Mouse (Mus musculus) MEL (cell line): ENCODE data around the gene Nptn. TPM values are rescaled to one million over a fixed set of nuclear protein-coding genes. Genes with fewer than 3 reads are reported as not detected.

Experiments used
- polyA plus RNA-seq, 2 experiments: library from polyadenylated mRNA; stranded (reverse) in 1 of 2; unstranded in 1 of 2; fragments of >175 nt in 1 of 2; fragments of >200 nt in 1 of 2; gene quantifications; 2 replicates each; pipeline versions ENCODE4 v1.2.1 to v1.2.4; 2012; ENCODE audit warnings: low replicate concordance in 2 of 2, low read depth in 1 of 2; ENCODE audit not compliant: insufficient read length in 2 of 2, insufficient read depth in 1 of 2, missing spikeins in 1 of 2
- total RNA-seq: library from RNA; depleted of rRNA; stranded (reverse); fragments of 300-350 nt; gene quantifications from 2 replicates; pipeline ENCODE4 v1.2.3, GENCODE M21; 2012; rRNA removed

Nptn gene
- total and polyA plus RNA-seq, 3 experiments, result 71.4 to 199 TPM; not detected in 1

Other genes with a start within 250 kb of the Nptn start
- gene Tbc1d21, start 211.8 kb upstream of the Nptn start, total RNA-seq, result not detected in 2 replicates
- under 1 TPM in 1 of 2 experiments, not detected in 1; 0.13 TPM for gene Tbc1d21, start 211.8 kb upstream of the Nptn start, polyA plus RNA-seq
- gene Insyn1, start 93.6 kb upstream of the Nptn start, total RNA-seq, result not detected in 2 replicates
- not detected for gene Insyn1, start 93.6 kb upstream of the Nptn start, polyA plus RNA-seq
- 0.10 and 0.12 TPM in 2 replicates for gene Cd276, start 26.8 kb upstream of the Nptn start, total RNA-seq
- gene Cd276, start 26.8 kb upstream of the Nptn start, polyA plus RNA-seq, result 1 to 10 TPM in 1 of 2 experiments, not detected in 1; 3.6 TPM
- gene Rec114, start 161.7 kb downstream of the Nptn start, total RNA-seq, result 112 and 135 TPM in 2 replicates
- gene Rec114, start 161.7 kb downstream of the Nptn start, polyA plus RNA-seq, result 100 to 1,000 TPM in 1 of 2 experiments, not detected in 1; 111 TPM
- gene Hcn4, start 241.2 kb downstream of the Nptn start, total RNA-seq, result not detected in 2 replicates
- gene Hcn4, start 241.2 kb downstream of the Nptn start, polyA plus RNA-seq, result not detected